Mouse (Mus musculus) gastrocnemius, adult 8-10 months (tissue): ENCODE data around the gene P2rx5. TPM values are rescaled to one million over a fixed set of nuclear protein-coding genes. Genes with fewer than 3 reads are reported as not detected.

Experiments used
- total RNA-seq, 4 experiments: library from RNA; stranded (reverse); gene quantifications; 2 replicates each; pipeline ENCODE4 v1.2.4; 2022

P2rx5 gene
- total RNA-seq, 4 experiments from 2014 or later = 6.4 to 9.5 (median 7.0) TPM

Other genes starting within 250 kb of the P2rx5 start
- gene Atp2a3, start 199.3 kb upstream of the P2rx5 start, total RNA-seq = 1 to 10 TPM; 3.4 to 6.6 (median 4.9) TPM
- gene P2rx1, start 161.3 kb upstream of the P2rx5 start, total RNA-seq = under 1 TPM; 0.24 to 0.52 (median 0.34) TPM
- under 1 TPM; 0.22 to 0.32 (median 0.28) TPM for gene Camkk1, start 141.4 kb upstream of the P2rx5 start, total RNA-seq
- gene Ncbp3, start 112.6 kb upstream of the P2rx5 start, total RNA-seq = 1 to 10 TPM; 2.3 to 3.3 (median 2.9) TPM
- gene Itgae, start 69.8 kb upstream of the P2rx5 start, total RNA-seq = under 1 TPM in 3 of 4 experiments, not detected in 1; 0.08 to 0.10 (median 0.09) TPM
- not detected for gene Haspin, start 22.1 kb upstream of the P2rx5 start, total RNA-seq
- 10 to 100 TPM; 80.9 to 89.6 (median 84.1) TPM for gene Emc6, start 16.6 kb downstream of the P2rx5 start, total RNA-seq
- gene Tax1bp3, start 16.7 kb downstream of the P2rx5 start, total RNA-seq = 1 to 10 TPM; 4.9 to 9.2 (median 7.2) TPM
- gene Ctns, start 38.6 kb downstream of the P2rx5 start, total RNA-seq = 1 to 10 TPM; 3.3 to 4.3 (median 4.1) TPM
- gene Shpk, start 39.0 kb downstream of the P2rx5 start, total RNA-seq = 1 to 10 TPM in 1 of 4 experiments, under 1 TPM in 3; 0.29 to 1.1 (median 0.71) TPM
- under 1 TPM; 0.08 to 0.12 (median 0.10) TPM for gene Trpv1, start 73.9 kb downstream of the P2rx5 start, total RNA-seq
- not detected for gene Trpv3, start 107.0 kb downstream of the P2rx5 start, total RNA-seq
- gene Aspa, start 169.2 kb downstream of the P2rx5 start, total RNA-seq = 1 to 10 TPM; 3.0 to 7.3 (median 4.5) TPM
- not detected for gene Gm49340, start 169.3 kb downstream of the P2rx5 start, total RNA-seq
- not detected for gene Spata22, start 169.3 kb downstream of the P2rx5 start, total RNA-seq
- not detected for gene Olfr20, start 190.4 kb downstream of the P2rx5 start, total RNA-seq
- not detected for gene Olfr376, start 210.8 kb downstream of the P2rx5 start, total RNA-seq
- gene Olfr1, start 239.2 kb downstream of the P2rx5 start, total RNA-seq = not detected